Mouse (Mus musculus) E14TG2a.4 (cell line): Measurements from ENCODE around the gene Cfap161.

ENCODE experiments used
- CTCF ChIP-seq: conservative IDR thresholded peaks from 2 replicates; pipeline ENCODE4 v1.5.1; 2014; ENCODE audit warnings: low read length
- POU5F1 ChIP-seq: IDR thresholded peaks from 2 replicates; pipeline ENCODE4 v1.6.1; 2014; ENCODE audit warnings: low read length, borderline replicate concordance

DNA sequence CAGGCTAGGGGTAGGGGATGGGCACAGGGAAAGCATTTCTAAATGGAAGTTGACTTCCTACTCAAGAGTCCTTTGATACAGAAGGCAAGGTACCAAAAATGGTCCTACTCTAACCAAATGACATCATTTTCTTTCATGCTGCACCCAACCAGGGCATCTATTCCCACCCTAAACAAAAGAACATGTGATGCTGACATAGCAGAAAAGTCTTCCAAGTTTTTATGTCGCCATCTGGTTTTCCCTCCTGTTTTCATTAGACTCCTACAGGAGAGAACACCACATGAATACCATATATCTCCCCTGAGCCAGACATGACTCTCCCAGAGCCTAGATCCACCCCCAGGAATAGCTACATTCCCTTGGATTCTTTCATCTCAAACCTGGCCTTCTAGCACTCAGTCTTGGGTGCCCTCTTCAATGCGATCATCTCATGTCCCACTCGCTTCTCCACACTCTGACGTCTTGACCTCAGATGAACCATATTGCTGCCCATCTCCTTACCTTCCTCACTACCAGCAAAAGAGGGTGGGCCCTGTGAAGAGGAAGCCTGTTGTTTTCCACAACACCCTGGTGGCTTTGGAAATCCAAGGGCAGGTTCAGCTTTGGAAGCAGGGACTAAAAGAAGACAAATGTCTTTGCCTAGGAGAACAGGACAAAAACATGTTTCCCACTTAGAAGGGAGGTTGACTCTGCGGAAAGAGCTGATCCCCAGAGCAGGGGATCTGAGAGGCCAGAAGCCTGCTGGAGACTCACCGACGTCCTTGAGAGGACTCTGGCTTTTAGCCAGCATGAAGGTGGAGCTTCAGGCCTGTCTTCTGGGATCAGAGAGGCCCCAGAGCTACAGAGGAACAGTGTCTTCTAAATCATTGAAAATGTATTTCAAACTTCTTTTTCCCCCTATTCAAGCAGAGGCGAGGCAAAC is 6.1 kb upstream of the Cfap161 start:
- TF ChIP-seq CTCF (no peak), POU5F1 (no peak)
